Comparison of ENCODE assay signal across 8 mouse cellular contexts in the genomic region with DNA sequence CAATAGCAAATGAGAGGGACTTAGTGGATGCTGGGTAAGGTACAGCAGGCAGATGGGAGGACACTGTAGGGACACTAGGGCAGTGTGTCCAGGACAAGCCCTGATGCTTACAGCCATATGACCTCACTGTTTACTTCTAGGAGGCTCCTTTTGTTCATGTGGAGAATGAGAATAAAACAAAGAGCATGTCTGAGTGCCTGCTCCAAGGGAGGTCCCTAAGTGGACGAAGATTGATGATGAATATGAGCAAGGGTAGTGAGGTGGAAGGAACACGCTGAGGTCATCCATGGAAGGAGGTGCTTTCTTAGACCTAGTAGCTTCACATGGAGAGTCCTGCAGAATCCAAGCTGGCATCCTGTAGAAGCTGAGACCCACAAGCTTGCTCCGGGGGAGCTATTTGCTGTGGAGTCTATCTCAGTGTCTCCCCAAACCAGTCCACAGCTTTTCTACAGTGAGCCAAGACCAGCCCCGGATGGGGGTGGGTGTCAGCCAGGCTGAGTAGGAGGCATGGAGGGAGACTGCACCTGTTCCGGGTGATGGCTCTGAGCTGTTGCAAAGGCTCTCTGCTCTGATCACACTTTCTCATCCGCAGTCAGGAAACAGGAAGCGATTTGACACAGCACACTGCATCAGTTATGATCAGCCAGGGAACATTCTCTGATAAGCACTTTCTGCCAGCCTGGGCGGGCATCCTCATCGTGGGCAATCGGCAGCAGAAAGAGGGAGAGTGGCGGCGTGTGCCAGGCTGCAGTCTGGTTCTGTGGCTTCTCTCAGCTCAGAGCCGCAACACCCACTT.
DNase-seq lines count a peak whose midpoint lies in the region; ATAC-seq and TF ChIP-seq lines count a peak whose summit lies in the region.

No protein-coding gene starts in this region.

- H3K9me3 ChIP-seq in kidney, embryonic 15.5 days (replicated peaks) = no peaks in the 10 kb centered on the region
- no peaks in the 10 kb centered on the region for H3K9me3 ChIP-seq in heart, embryonic 11.5 days (replicated peaks; ENCODE audit: control insufficient read depth, low read length)

- no peak overlapping the region for H3K9ac ChIP-seq in kidney, embryonic 15.5 days
- H3K9ac ChIP-seq in heart, embryonic 11.5 days (ENCODE audit: low read depth, low read length) = no peak overlapping the region

- peak overlapping the region; percentile 15; the same call in 1 of the 2 replicates for H3K4me2 ChIP-seq in kidney, embryonic 15.5 days
- no peak overlapping the region for H3K4me2 ChIP-seq in heart, embryonic 11.5 days

- H3K36me3 ChIP-seq in kidney, embryonic 15.5 days = no peaks in the 10 kb centered on the region
- H3K36me3 ChIP-seq in heart, embryonic 11.5 days (ENCODE audit: control insufficient read depth, insufficient read depth, low read length) = no peaks in the 10 kb centered on the region

- H3K27ac ChIP-seq in kidney, embryonic 15.5 days = 0 out of 2 replicates have a peak overlapping the region, but pooled peaks have one; percentile 9
- peak overlapping the region; percentile 86 for H3K27ac ChIP-seq in layer of hippocampus, adult 2 months
- H3K27ac ChIP-seq in heart, embryonic 11.5 days (ENCODE audit: low read depth, low read length) = no peak overlapping the region

- H3K4me3 ChIP-seq in kidney, embryonic 15.5 days (replicated peaks) = no peak overlapping the region
- no peak overlapping the region; the same call in 1 of the 2 replicates for H3K4me3 ChIP-seq in layer of hippocampus, adult 2 months
- H3K4me3 ChIP-seq in heart, embryonic 11.5 days (ENCODE audit: low read depth, low read length) = no peak overlapping the region

- no peaks in the 10 kb centered on the region for H3K27me3 ChIP-seq in kidney, embryonic 15.5 days
- no peaks in the 10 kb centered on the region for H3K27me3 ChIP-seq in heart, embryonic 11.5 days (ENCODE audit: control insufficient read depth, insufficient read depth, low read length)

- no peak for TF ChIP-seq CTCF in layer of hippocampus, adult 2 months (conservative IDR thresholded peaks at IDR 0.05)

- peaks cover 12% of the 10 kb centered on the region for H3K4me1 ChIP-seq in kidney, embryonic 15.5 days
- no peaks in the 10 kb centered on the region; the same call in 1 of the 2 replicates for H3K4me1 ChIP-seq in heart, embryonic 11.5 days (ENCODE audit: control insufficient read depth, insufficient read depth, low read length)

- WGBS in kidney, embryonic 15.5 days = 52% methylated on average over 13 of the region's 13 CpGs
- 58% methylated on average over 13 of the region's 13 CpGs for WGBS in heart, embryonic 11.5 days (ENCODE audit: insufficient replicate concordance)

- no peak for DNase-seq in kidney, postnatal 36 days
- DNase-seq in cerebellum, postnatal 25 days = peak; percentile 61 to 70
- peak; percentile 66 to 78 for DNase-seq in layer of hippocampus, adult 2 months (ENCODE audit: low spot score in 2 of 2)
- peak; percentile 86 for DNase-seq in retina, embryonic 14.5 days (ENCODE audit: low spot score)
- no peak for DNase-seq in urinary bladder, postnatal 10 days (ENCODE audit: low spot score)
- DNase-seq in spleen, postnatal 4 days (ENCODE audit: low spot score in 2 of 2) = no peak

- peak; percentile 74 for ATAC-seq in kidney, embryonic 15.5 days (replicated peaks; ENCODE audit: low FRiP score)
- ATAC-seq in heart, embryonic 11.5 days (replicated peaks; ENCODE audit: insufficient number of reproducible peaks, low FRiP score, low TSS enrichment) = no peak

Comparison
In these comparisons a context has a peak if more than half of its experiments do, and no peak if none do; other contexts are left out.
1. DNase-seq: peak in cerebellum, postnatal 25 days (2 of 2), layer of hippocampus, adult 2 months (2 of 2) and retina, embryonic 14.5 days (single experiment); none in kidney, postnatal 36 days (0 of 2), urinary bladder, postnatal 10 days (single experiment) and spleen, postnatal 4 days (0 of 2).